Mouse (Mus musculus) ES-Bruce4 (cell line): ENCODE results near the gene Lnpk.

Experiments
- CTCF ChIP-seq: IDR thresholded peaks from one replicate; pipeline ENCODE4 v1.8.1; 2011; ENCODE audit warnings: low read depth, low read length
- POLR2A ChIP-seq: IDR thresholded peaks from one replicate; pipeline ENCODE4 v1.8.1; 2011; ENCODE audit warnings: low read length; ENCODE audit not compliant: insufficient read depth

DNA sequence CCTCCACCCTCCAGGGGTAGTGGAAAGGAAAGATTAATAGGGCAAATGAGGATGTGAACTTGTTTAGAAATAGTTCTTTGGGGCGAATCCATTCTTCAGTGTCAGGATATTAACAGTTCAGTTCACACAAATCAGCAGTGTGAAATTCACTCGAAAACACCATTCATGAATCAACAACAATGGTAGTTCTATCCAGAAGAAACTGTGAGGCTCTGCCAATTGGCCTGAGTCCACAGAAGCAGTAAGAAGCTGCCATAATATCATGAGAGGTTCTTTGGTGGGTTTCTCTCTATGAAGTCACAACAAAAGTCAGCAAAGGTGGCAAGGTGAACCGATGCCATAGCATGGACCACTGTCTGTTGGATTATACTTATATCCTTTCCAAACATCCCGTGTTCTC, 32.2 kb upstream of the Lnpk start:
- no peak for TF ChIP-seq CTCF
- no peak for TF ChIP-seq POLR2A
